Mouse (Mus musculus) E14TG2a.4 (cell line): ENCODE data around the gene Ier3.

Experiments
- H3K27me3 ChIP-seq: 2 replicates; pipeline ENCODE4 v1.6.1; 2014; ENCODE audit warnings: low read length, control low read depth; ENCODE audit not compliant: insufficient read depth
- H3K36me3 ChIP-seq: 2 replicates; pipeline ENCODE4 v1.6.1; 2014; ENCODE audit warnings: low read length, control low read depth; ENCODE audit not compliant: insufficient read depth
- H3K4me1 ChIP-seq: replicated peaks from 2 replicates; pipeline ENCODE4 v1.6.1; 2014; ENCODE audit warnings: low read depth, low read length, control low read depth
- H3K4me3 ChIP-seq: replicated peaks from 2 replicates; pipeline ENCODE4 v1.5.1; 2014; ENCODE audit warnings: mild to moderate bottlenecking, low read length
- H3K9me3 ChIP-seq: 2 replicates; pipeline ENCODE4 v1.6.1; 2014; ENCODE audit warnings: low read length, control low read depth
- CTCF ChIP-seq: conservative IDR thresholded peaks from 2 replicates; pipeline ENCODE4 v1.5.1; 2014; ENCODE audit warnings: low read length
- NANOG ChIP-seq: IDR thresholded peaks from 2 replicates; pipeline ENCODE4 v1.6.1; 2014; ENCODE audit warnings: borderline replicate concordance, low read length, mixed read lengths
- POU5F1 ChIP-seq: IDR thresholded peaks from 2 replicates; pipeline ENCODE4 v1.6.1; 2014; ENCODE audit warnings: low read length, borderline replicate concordance

The Ier3 gene

GRCm38 (mm10) chr17:35848112-35848511 lies 26.6 kb downstream of the Ier3 start:
- Histone ChIP-seq H3K27me3 (no peaks in the 10 kb centered on the region), H3K9me3 (no peaks in the 10 kb centered on the region), H3K4me1 (peaks cover 32% of the 10 kb centered on the region), H3K36me3 (peaks cover 98% of the 10 kb centered on the region), H3K4me3 (no peak overlapping the region)
- TF ChIP-seq POU5F1 (no peak), NANOG (no peak), CTCF (peak; percentile 12; the same call in 1 of the 2 replicates)

- no peaks in the 10 kb centered on the region for H3K9me3 ChIP-seq
- H3K36me3 ChIP-seq = peaks cover 100% of the 10 kb centered on the region
- no peaks in the 10 kb centered on the region for H3K27me3 ChIP-seq
- H3K4me3 ChIP-seq = no peak overlapping the region
- TF ChIP-seq NANOG (no peak), POU5F1 (no peak), CTCF (no peak)
- peaks cover 47% of the 10 kb centered on the region for H3K4me1 ChIP-seq
These were observed 29.5 kb downstream of the Ier3 start for GRCm38 (mm10) chr17:35850974-35851373.

- Histone ChIP-seq H3K4me3 (no peak overlapping the region), H3K4me1 (peaks cover 81% of the 10 kb centered on the region), H3K36me3 (peaks cover 71% of the 10 kb centered on the region), H3K27me3 (no peaks in the 10 kb centered on the region), H3K9me3 (no peaks in the 10 kb centered on the region)
- TF ChIP-seq POU5F1 = no peak
- no peak for TF ChIP-seq CTCF
- no peak for TF ChIP-seq NANOG
These were observed 37.9 kb downstream of the Ier3 start for GRCm38 (mm10) chr17:35859371-35859770.

- no peak overlapping the region for H3K4me3 ChIP-seq
- peaks cover 67% of the 10 kb centered on the region for H3K36me3 ChIP-seq
- TF ChIP-seq CTCF (no peak), NANOG (no peak), POU5F1 (no peak)
- no peaks in the 10 kb centered on the region for H3K9me3 ChIP-seq
- H3K4me1 ChIP-seq = peaks cover 81% of the 10 kb centered on the region
- no peaks in the 10 kb centered on the region for H3K27me3 ChIP-seq
These were observed 38.4 kb downstream of the Ier3 start for GRCm38 (mm10) chr17:35859835-35860234.

- TF ChIP-seq POU5F1 = no peak
- TF ChIP-seq CTCF = no peak
- no peaks in the 10 kb centered on the region for H3K9me3 ChIP-seq
These were observed 39.3 kb downstream of the Ier3 start for GRCm38 (mm10) chr17:35860831-35861197.

GRCm38 (mm10) chr17:35861198-35861857 lies 39.8 kb downstream of the Ier3 start, which contains the start of gene Nrm:
TSS of gene Nrm (plus strand) at chr17:35861318.
- Histone ChIP-seq H3K9me3 (no peaks in the 10 kb centered on the region), H3K27me3 (no peaks in the 10 kb centered on the region), H3K4me3 (peak within 1 kb of the TSS; percentile 94), H3K4me1 (peaks cover 80% of the 10 kb centered on the region), H3K36me3 (peaks cover 52% of the 10 kb centered on the region)
- TF ChIP-seq POU5F1 (no peak), NANOG (no peak), CTCF (no peak)

More at GRCm38 (mm10) chr17:35860831-35861197, 39.3 kb downstream of the Ier3 start:
- H3K36me3 ChIP-seq = peaks cover 57% of the 10 kb centered on the region
- H3K27me3 ChIP-seq = no peaks in the 10 kb centered on the region
- H3K4me3 ChIP-seq = peak overlapping the region; percentile 94
- H3K4me1 ChIP-seq = peaks cover 84% of the 10 kb centered on the region

GRCm38 (mm10) chr17:35864832-35865353 lies 43.4 kb downstream of the Ier3 start:
- Histone ChIP-seq H3K9me3 (no peaks in the 10 kb centered on the region), H3K36me3 (peaks cover 31% of the 10 kb centered on the region), H3K4me1 (peaks cover 80% of the 10 kb centered on the region), H3K4me3 (peak overlapping the region; percentile 88), H3K27me3 (peaks cover 11% of the 10 kb centered on the region)
- TF ChIP-seq CTCF (no peak), POU5F1 (no peak), NANOG (no peak)

- Histone ChIP-seq H3K27me3 (peaks cover 11% of the 10 kb centered on the region), H3K4me1 (peaks cover 80% of the 10 kb centered on the region), H3K9me3 (no peaks in the 10 kb centered on the region), H3K36me3 (peaks cover 29% of the 10 kb centered on the region), H3K4me3 (peak within 1 kb of the TSS; percentile 88)
- TF ChIP-seq NANOG (no peak), CTCF (no peak), POU5F1 (no peak)
These were observed 44.2 kb downstream of the Ier3 start, which contains the start of gene Ppp1r18 for GRCm38 (mm10) chr17:35865481-35866280. TSS of gene Ppp1r18 (plus strand) at chr17:35865593.
